Mouse (Mus musculus) stomach, postnatal 0 days (tissue): ENCODE measurements around the gene Ang2. TPM values are rescaled to one million over a fixed set of nuclear protein-coding genes. Genes with fewer than 3 reads are reported as not detected.
"Not testable (repeated sequence)": the region's sequence is repeated elsewhere in the genome, so short reads cannot be mapped to it uniquely, and the experiment has no call there.

Experiments used
- ATAC-seq: fragments of 200-750 bp; cut with Nextera tagmentation; 2 replicates; pipeline ENCODE4 v1.8.0; 2017; ENCODE audit not compliant: low FRiP score, low TSS enrichment
- DNase-seq: peaks from one replicate; pipeline ENCODE4 v3.0.0-alpha.2; 2016; ENCODE audit warnings: low spot score
- H3K27ac ChIP-seq: fragments of 300-500 bp; sonication (generic); replicated peaks from 2 replicates; pipeline ENCODE4 v1.5.1; 2014; ENCODE audit warnings: mild to moderate bottlenecking, control low read depth
- H3K27me3 ChIP-seq: fragments of 300-500 bp; sonication (generic); 2 replicates; pipeline ENCODE4 v1.6.1; 2014; ENCODE audit warnings: low read length; ENCODE audit not compliant: control insufficient read depth, insufficient read depth
- H3K36me3 ChIP-seq: fragments of 300-500 bp; sonication (generic); 2 replicates; pipeline ENCODE4 v1.6.1; 2014; ENCODE audit warnings: low read length, mixed read lengths; ENCODE audit not compliant: control insufficient read depth, insufficient read depth
- H3K4me1 ChIP-seq: fragments of 300-500 bp; sonication (generic); replicated peaks from 2 replicates; pipeline ENCODE4 v1.6.1; 2014; ENCODE audit warnings: antibody characterized with exemption; ENCODE audit not compliant: control insufficient read depth, insufficient read depth
- H3K4me2 ChIP-seq: fragments of 300-500 bp; sonication (generic); replicated peaks from 2 replicates; pipeline ENCODE4 v1.6.1; 2014; ENCODE audit warnings: low read depth, mild to moderate bottlenecking, control low read depth, moderate library complexity
- H3K4me3 ChIP-seq: fragments of 300-500 bp; sonication (generic); 2 replicates; pipeline ENCODE4 v1.5.1; 2014; ENCODE audit warnings: low read depth, low read length, control low read depth
- H3K9ac ChIP-seq: fragments of 300-500 bp; sonication (generic); 2 replicates; pipeline ENCODE4 v1.6.1; 2014; ENCODE audit warnings: mild to moderate bottlenecking, low read length, control low read depth, mixed read lengths
- H3K9me3 ChIP-seq: fragments of 300-500 bp; sonication (generic); 2 replicates; pipeline ENCODE4 v1.6.1; 2016; ENCODE audit warnings: low read length; ENCODE audit not compliant: control insufficient read depth
- CTCF ChIP-seq: IDR thresholded peaks from 2 replicates; pipeline ENCODE4 v1.5.1; 2016; ENCODE audit warnings: antibody characterized with exemption, low read depth, mild to moderate bottlenecking, moderate library complexity
- EP300 ChIP-seq: optimal IDR thresholded peaks from 2 replicates; pipeline ENCODE3; 2016; ENCODE audit warnings: antibody characterized with exemption
- WGBS: fragments of 180-500 bp; shearing (Covaris S2); extraction: QIAGEN DNeasy Blood & Tissue Kit; methylation state at CpG from one replicate; pipeline ENCODE4 v1.1.7; 2014; 5-methylcytosine and 5-hydroxymethylcytosine counted together
- polyA plus RNA-seq: library from polyadenylated mRNA; unstranded; fragments of >200 nt; fragmentation: Nextera tagmentation; extraction: Ambion mirVana; gene quantifications from 2 replicates; pipeline ENCODE4 v1.2.1, GENCODE M21; 2015

Gene Ang2
- polyA plus RNA-seq, 1 experiment from 2014 or later, result 0.46 TPM

DNA sequence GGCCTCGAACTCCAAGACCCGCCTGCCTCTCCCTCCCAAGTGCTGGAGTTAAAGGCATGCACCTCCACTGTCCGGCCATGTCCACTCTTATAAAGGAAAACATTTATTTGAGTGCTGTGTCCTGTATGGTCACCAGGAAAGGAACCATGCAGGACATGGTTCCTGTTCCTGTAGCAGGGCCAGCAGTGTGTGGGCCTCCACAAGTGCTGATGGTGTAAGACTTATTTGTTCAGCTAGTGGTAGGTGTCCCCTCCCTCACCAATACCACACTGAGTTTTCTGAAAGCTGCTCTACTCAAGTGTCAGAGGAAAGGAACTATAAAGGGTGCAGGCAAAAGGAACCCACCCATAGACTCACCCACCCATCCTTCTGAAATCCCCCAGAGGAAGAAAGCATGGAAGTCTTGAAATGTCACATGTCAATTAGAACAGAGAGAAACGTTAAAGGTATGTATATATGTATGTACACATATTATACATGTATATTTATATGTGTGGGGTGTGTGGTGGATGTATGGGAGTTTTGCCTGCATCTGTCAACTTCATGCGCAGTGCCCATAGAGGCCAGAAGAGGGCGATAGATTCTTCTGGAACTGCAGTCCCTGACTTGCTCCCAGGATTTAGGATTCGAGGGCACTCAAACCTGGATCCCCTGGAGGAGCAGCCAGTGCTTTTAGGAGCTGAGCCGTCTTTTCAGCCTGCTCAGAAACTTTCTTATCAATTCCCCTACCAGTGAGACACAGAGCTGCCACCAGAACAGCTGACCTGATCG lies 26.7 kb downstream of the Ang2 start:
- not testable (repeated sequence) for H3K27me3 ChIP-seq, H3K27ac ChIP-seq, H3K9me3 ChIP-seq, H3K4me2 ChIP-seq, H3K36me3 ChIP-seq, ATAC-seq, H3K4me3 ChIP-seq, H3K9ac ChIP-seq, H3K4me1 ChIP-seq
- WGBS, result 32% methylated on average over 9 of the region's 9 CpGs
- peak; percentile 62 for DNase-seq
- TF ChIP-seq CTCF, result peak; percentile 77

DNA sequence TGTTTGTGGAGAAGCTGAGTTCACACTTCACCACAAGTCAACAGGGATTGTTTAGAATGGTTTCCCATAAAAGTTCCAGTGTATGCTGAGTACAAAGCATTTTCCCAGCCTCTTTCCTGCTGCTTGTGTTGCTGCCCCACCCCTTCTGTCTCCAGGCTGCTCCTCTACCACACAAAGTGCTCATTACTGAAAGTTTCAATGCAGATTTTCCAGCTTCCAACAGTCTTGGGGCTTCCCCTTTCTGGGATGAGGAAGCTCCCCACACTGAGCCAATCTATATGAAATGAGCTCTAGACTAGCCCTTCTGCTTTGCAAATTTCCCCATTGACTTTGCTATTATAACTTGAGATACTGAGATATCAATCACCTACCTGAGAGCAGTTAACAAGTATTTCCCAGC lies 32.9 kb downstream of the Ang2 start:
- Histone ChIP-seq H3K27me3 (no peaks in the 10 kb centered on the region), H3K36me3 (no peaks in the 10 kb centered on the region), H3K4me3 (no peak overlapping the region), H3K9me3 (no peaks in the 10 kb centered on the region), H3K9ac (no peak overlapping the region), H3K4me1 (no peaks in the 10 kb centered on the region), H3K27ac (no peak overlapping the region), H3K4me2 (no peak overlapping the region)
- DNase-seq, result no peak
- ATAC-seq, result no peak
- no peak for TF ChIP-seq EP300
- TF ChIP-seq CTCF, result no peak

DNA sequence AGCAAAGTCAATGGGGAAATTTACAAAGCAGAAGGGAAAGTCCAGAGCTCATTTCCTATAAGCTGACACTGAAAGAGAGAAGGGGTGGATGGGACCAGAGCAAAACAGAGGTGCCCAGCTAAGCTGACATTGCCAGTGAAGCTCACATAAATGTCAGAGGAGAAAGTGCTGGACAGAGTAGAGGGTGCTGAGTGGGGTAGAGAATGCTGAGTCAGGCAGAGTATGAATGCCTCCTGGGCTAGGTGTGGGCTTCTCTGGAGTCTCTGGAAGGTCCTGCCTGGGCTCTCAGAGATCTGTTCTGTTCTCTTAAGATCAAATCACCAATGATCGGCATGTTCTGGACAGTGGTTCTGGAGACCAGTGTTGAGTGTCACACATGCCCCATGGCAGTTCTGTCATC lies 33.5 kb downstream of the Ang2 start:
- Histone ChIP-seq H3K4me2 (no peak overlapping the region), H3K4me3 (no peak overlapping the region), H3K9ac (no peak overlapping the region), H3K27me3 (no peaks in the 10 kb centered on the region), H3K36me3 (no peaks in the 10 kb centered on the region), H3K9me3 (no peaks in the 10 kb centered on the region), H3K4me1 (no peaks in the 10 kb centered on the region), H3K27ac (no peak overlapping the region)
- ATAC-seq (no peak), DNase-seq (no peak)
- 100% methylated on average over 1 of the region's 1 CpGs for WGBS
- TF ChIP-seq CTCF (no peak), EP300 (no peak)

GRCm38 (mm10) chr14:51163323-51163722 lies 35.6 kb downstream of the Ang2 start:
- not testable (repeated sequence) for DNase-seq, H3K4me3 ChIP-seq, H3K4me2 ChIP-seq, ATAC-seq, H3K27me3 ChIP-seq, H3K4me1 ChIP-seq, H3K27ac ChIP-seq, H3K9ac ChIP-seq, H3K36me3 ChIP-seq, H3K9me3 ChIP-seq
- 81% methylated on average over 6 of the region's 6 CpGs for WGBS

DNA sequence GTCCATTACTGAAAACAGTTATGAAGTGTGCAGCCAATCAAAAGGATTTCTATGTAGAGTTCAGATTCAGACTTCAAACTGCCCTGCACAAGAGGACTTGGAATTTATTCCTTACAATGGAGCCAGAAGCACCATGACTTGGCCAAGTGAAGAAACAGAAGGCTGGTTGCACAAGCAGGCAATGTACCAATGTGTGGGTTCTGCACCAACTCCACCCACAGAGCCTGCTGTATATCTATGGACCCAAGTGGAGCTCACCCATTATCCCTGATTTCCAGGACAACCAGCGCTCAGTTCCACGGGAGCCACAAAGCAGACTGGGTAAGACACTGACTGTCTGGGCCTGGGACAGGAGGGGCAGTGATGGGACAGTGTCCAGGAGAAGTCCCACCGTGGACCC lies 37.0 kb downstream of the Ang2 start, which contains the start of gene Rnase2b:
Rnase2b (plus strand) TSS at position 285 of the 400 bp plus-strand sequence.
- not testable (repeated sequence) for H3K4me1 ChIP-seq, H3K27ac ChIP-seq, H3K4me3 ChIP-seq, H3K27me3 ChIP-seq, H3K9ac ChIP-seq, H3K36me3 ChIP-seq, ATAC-seq, DNase-seq, H3K4me2 ChIP-seq, H3K9me3 ChIP-seq
- 92% methylated on average over 3 of the region's 3 CpGs for WGBS

DNA sequence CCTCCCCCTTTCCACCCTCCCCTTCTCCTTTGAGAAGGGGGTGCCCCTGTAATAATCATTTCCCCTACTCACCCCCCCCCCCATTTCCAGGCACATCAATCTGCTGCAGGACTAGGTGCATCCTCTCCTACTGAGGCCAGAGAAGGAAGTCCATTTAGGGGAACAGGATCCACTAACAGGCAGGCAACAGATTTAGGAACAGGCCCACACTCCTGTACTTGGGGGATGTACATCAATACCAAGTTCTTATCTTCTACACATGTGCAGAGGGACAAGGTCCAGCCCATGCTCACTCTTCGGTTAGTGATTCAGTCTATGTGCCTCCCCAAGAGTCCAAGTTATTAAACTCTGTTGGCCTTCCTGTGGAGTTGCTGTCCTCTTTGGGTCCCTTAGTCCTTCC lies 41.9 kb downstream of the Ang2 start:
- Histone ChIP-seq H3K27ac (no peak overlapping the region), H3K4me1 (no peaks in the 10 kb centered on the region)
- 90% methylated on average over 1 of the region's 1 CpGs for WGBS

More for the DNA sequence above, 41.9 kb downstream of the Ang2 start:
- TF ChIP-seq CTCF (no peak), EP300 (no peak)
- no peaks in the 10 kb centered on the region for H3K27me3 ChIP-seq
- no peak overlapping the region for H3K4me3 ChIP-seq
- ATAC-seq (no peak), DNase-seq (no peak)
- H3K9ac ChIP-seq, result no peak overlapping the region
- no peak overlapping the region for H3K4me2 ChIP-seq
- no peaks in the 10 kb centered on the region for H3K9me3 ChIP-seq
- H3K36me3 ChIP-seq, result no peaks in the 10 kb centered on the region
